Mouse (Mus musculus): ENCODE results near the gene Astn1. TPM values are rescaled to one million over a fixed set of nuclear protein-coding genes. Genes with fewer than 3 reads are reported as not detected.

Gene Astn1
- 38.4 and 40.1 TPM in 2 replicates for polyA plus RNA-seq (2014; fragmentation: Nextera tagmentation; extraction: Ambion mirVana)

GRCm38 (mm10) chr1:158361964-158362291, at the start of gene Astn1:
Gene Astn1 (plus strand): TSS chr1:158362273.
- peak within 1 kb of the TSS; percentile 89 for H3K27ac ChIP-seq (ENCODE audit: low read depth, low read length)
- H3K9me3 ChIP-seq (replicated peaks; ENCODE audit: control insufficient read depth, low read length): no peaks in the 10 kb centered on the region
- H3K36me3 ChIP-seq (ENCODE audit: control insufficient read depth, insufficient read depth, low read length): no peaks in the 10 kb centered on the region
- H3K9ac ChIP-seq (ENCODE audit: low read length): peak within 1 kb of the TSS; percentile 90
- H3K4me1 ChIP-seq (ENCODE audit: control insufficient read depth, insufficient read depth, low read length): peaks cover 28% of the 10 kb centered on the region
- WGBS: 2% methylated on average over 2 of the region's 2 CpGs
- no peaks in the 10 kb centered on the region for H3K27me3 ChIP-seq (replicated peaks; ENCODE audit: control insufficient read depth, insufficient read depth, low read length)
- DNase-seq (ENCODE audit: low spot score) (no peak), ATAC-seq (no peak)
- H3K4me3 ChIP-seq (ENCODE audit: low read depth, low read length): peak within 1 kb of the TSS; percentile 51
- peak within 1 kb of the TSS; percentile 76 for H3K4me2 ChIP-seq (ENCODE audit: low read length)

GRCm38 (mm10) chr1:158323325-158323724, 38.7 kb upstream of the Astn1 start:
- H3K9ac ChIP-seq (ENCODE audit: low read length): no peak overlapping the region
- no peaks in the 10 kb centered on the region for H3K4me1 ChIP-seq (ENCODE audit: control insufficient read depth, insufficient read depth, low read length)
- no peak overlapping the region for H3K4me2 ChIP-seq (ENCODE audit: low read length)
- no peaks in the 10 kb centered on the region for H3K36me3 ChIP-seq (ENCODE audit: control insufficient read depth, insufficient read depth, low read length)
- 76% methylated on average over 6 of the region's 6 CpGs for WGBS
- ATAC-seq: peak; percentile 40; the same call in 1 of the 2 replicates
- no peak for DNase-seq (ENCODE audit: low spot score)
- H3K9me3 ChIP-seq (replicated peaks; ENCODE audit: control insufficient read depth, low read length): no peaks in the 10 kb centered on the region
- H3K27ac ChIP-seq (ENCODE audit: low read depth, low read length): no peak overlapping the region; the same call in 1 of the 2 replicates
- no peaks in the 10 kb centered on the region for H3K27me3 ChIP-seq (replicated peaks; ENCODE audit: control insufficient read depth, insufficient read depth, low read length)
- no peak overlapping the region for H3K4me3 ChIP-seq (ENCODE audit: low read depth, low read length)

GRCm38 (mm10) chr1:158328126-158328525, 33.9 kb upstream of the Astn1 start:
- Histone ChIP-seq H3K27me3 (replicated peaks; ENCODE audit: control insufficient read depth, insufficient read depth, low read length) (no peaks in the 10 kb centered on the region), H3K9me3 (replicated peaks; ENCODE audit: control insufficient read depth, low read length) (no peaks in the 10 kb centered on the region), H3K36me3 (ENCODE audit: control insufficient read depth, insufficient read depth, low read length) (no peaks in the 10 kb centered on the region), H3K4me2 (ENCODE audit: low read length) (no peak overlapping the region), H3K4me1 (ENCODE audit: control insufficient read depth, insufficient read depth, low read length) (no peaks in the 10 kb centered on the region), H3K4me3 (ENCODE audit: low read depth, low read length) (no peak overlapping the region), H3K27ac (ENCODE audit: low read depth, low read length) (no peak overlapping the region), H3K9ac (ENCODE audit: low read length) (no peak overlapping the region)
- ATAC-seq: no peak
- WGBS: 86% methylated on average over 5 of the region's 5 CpGs
- DNase-seq (ENCODE audit: low spot score): no peak

- no peak for ATAC-seq
- no peak for DNase-seq (ENCODE audit: low spot score)
- 43% methylated on average over 2 of the region's 2 CpGs for WGBS
Observed at GRCm38 (mm10) chr1:158328839-158329238, 33.2 kb upstream of the Astn1 start.

GRCm38 (mm10) chr1:158343243-158343714, 18.8 kb upstream of the Astn1 start:
- Histone ChIP-seq H3K4me1 (ENCODE audit: control insufficient read depth, insufficient read depth, low read length) (peaks cover 2% of the 10 kb centered on the region; the same call in 1 of the 2 replicates), H3K9ac (ENCODE audit: low read length) (no peak overlapping the region), H3K27me3 (replicated peaks; ENCODE audit: control insufficient read depth, insufficient read depth, low read length) (no peaks in the 10 kb centered on the region), H3K36me3 (ENCODE audit: control insufficient read depth, insufficient read depth, low read length) (no peaks in the 10 kb centered on the region), H3K27ac (ENCODE audit: low read depth, low read length) (no peak overlapping the region), H3K9me3 (replicated peaks; ENCODE audit: control insufficient read depth, low read length) (0 out of 2 replicates have a peak, but pooled peaks cover 2% of the 10 kb centered on the region), H3K4me3 (ENCODE audit: low read depth, low read length) (no peak overlapping the region), H3K4me2 (ENCODE audit: low read length) (no peak overlapping the region)
- 27% methylated on average over 6 of the region's 6 CpGs for WGBS
- DNase-seq (ENCODE audit: low spot score) (peak; percentile 69), ATAC-seq (peak; percentile 75)

More at GRCm38 (mm10) chr1:158328839-158329238, 33.2 kb upstream of the Astn1 start:
- H3K4me1 ChIP-seq (ENCODE audit: control insufficient read depth, insufficient read depth, low read length): no peaks in the 10 kb centered on the region
- H3K27ac ChIP-seq (ENCODE audit: low read depth, low read length): no peak overlapping the region
- H3K9me3 ChIP-seq (replicated peaks; ENCODE audit: control insufficient read depth, low read length): no peaks in the 10 kb centered on the region
- no peak overlapping the region for H3K9ac ChIP-seq (ENCODE audit: low read length)
- H3K36me3 ChIP-seq (ENCODE audit: control insufficient read depth, insufficient read depth, low read length): no peaks in the 10 kb centered on the region
- no peak overlapping the region for H3K4me3 ChIP-seq (ENCODE audit: low read depth, low read length)
- no peak overlapping the region for H3K4me2 ChIP-seq (ENCODE audit: low read length)
- H3K27me3 ChIP-seq (replicated peaks; ENCODE audit: control insufficient read depth, insufficient read depth, low read length): no peaks in the 10 kb centered on the region

GRCm38 (mm10) chr1:158353656-158354371, 8.3 kb upstream of the Astn1 start:
- no peak for ATAC-seq
- H3K9ac ChIP-seq (ENCODE audit: low read length): peak overlapping the region; percentile 77; the same call in 1 of the 2 replicates

GRCm38 (mm10) chr1:158355177-158356050, 6.7 kb upstream of the Astn1 start:
- WGBS: 8% methylated on average over 28 of the region's 28 CpGs
- H3K4me2 ChIP-seq (ENCODE audit: low read length): peak overlapping the region; percentile 94
- H3K27me3 ChIP-seq (replicated peaks; ENCODE audit: control insufficient read depth, insufficient read depth, low read length): no peaks in the 10 kb centered on the region
- H3K36me3 ChIP-seq (ENCODE audit: control insufficient read depth, insufficient read depth, low read length): no peaks in the 10 kb centered on the region
- DNase-seq (ENCODE audit: low spot score) (peak; percentile 50), ATAC-seq (peak; percentile 60)
- peak overlapping the region; percentile 72 for H3K4me3 ChIP-seq (ENCODE audit: low read depth, low read length)
- H3K4me1 ChIP-seq (ENCODE audit: control insufficient read depth, insufficient read depth, low read length): peaks cover 3% of the 10 kb centered on the region; the same call in 1 of the 2 replicates
- peak overlapping the region; percentile 77 for H3K9ac ChIP-seq (ENCODE audit: low read length)
- H3K9me3 ChIP-seq (replicated peaks; ENCODE audit: control insufficient read depth, low read length): no peaks in the 10 kb centered on the region
- peak overlapping the region; percentile 71; the same call in 1 of the 2 replicates for H3K27ac ChIP-seq (ENCODE audit: low read depth, low read length)

More at GRCm38 (mm10) chr1:158353656-158354371, 8.3 kb upstream of the Astn1 start:
- peak; percentile 25 for DNase-seq (ENCODE audit: low spot score)
- Histone ChIP-seq H3K36me3 (ENCODE audit: control insufficient read depth, insufficient read depth, low read length) (no peaks in the 10 kb centered on the region), H3K27me3 (replicated peaks; ENCODE audit: control insufficient read depth, insufficient read depth, low read length) (no peaks in the 10 kb centered on the region), H3K9me3 (replicated peaks; ENCODE audit: control insufficient read depth, low read length) (no peaks in the 10 kb centered on the region), H3K27ac (ENCODE audit: low read depth, low read length) (no peak overlapping the region), H3K4me3 (ENCODE audit: low read depth, low read length) (peak overlapping the region; percentile 72), H3K4me1 (ENCODE audit: control insufficient read depth, insufficient read depth, low read length) (peaks cover 3% of the 10 kb centered on the region; the same call in 1 of the 2 replicates), H3K4me2 (ENCODE audit: low read length) (peak overlapping the region; percentile 94)
- 79% methylated on average over 5 of the region's 5 CpGs for WGBS

- Histone ChIP-seq H3K9ac (ENCODE audit: low read length) (peak within 1 kb of the TSS; percentile 77), H3K4me2 (ENCODE audit: low read length) (peak within 1 kb of the TSS; percentile 94), H3K36me3 (ENCODE audit: control insufficient read depth, insufficient read depth, low read length) (no peaks in the 10 kb centered on the region), H3K27me3 (replicated peaks; ENCODE audit: control insufficient read depth, insufficient read depth, low read length) (no peaks in the 10 kb centered on the region), H3K9me3 (replicated peaks; ENCODE audit: control insufficient read depth, low read length) (no peaks in the 10 kb centered on the region), H3K27ac (ENCODE audit: low read depth, low read length) (peak within 1 kb of the TSS; percentile 71; the same call in 1 of the 2 replicates), H3K4me1 (ENCODE audit: control insufficient read depth, insufficient read depth, low read length) (peaks cover 3% of the 10 kb centered on the region; the same call in 1 of the 2 replicates), H3K4me3 (ENCODE audit: low read depth, low read length) (peak within 1 kb of the TSS; percentile 72)
- peak; percentile 97 for DNase-seq (ENCODE audit: low spot score)
- WGBS: under 1% methylated on average over 30 of the region's 30 CpGs
- ATAC-seq: peak; percentile 99
Observed at GRCm38 (mm10) chr1:158356051-158356461, 6.0 kb upstream of the Astn1 start, which contains the start of gene Brinp2. Gene Brinp2 (minus strand): TSS chr1:158356326.
